In genomic region chr11:120489054-120489761, GRCm38 (mm10) we compare ENCODE assay signal across 8 mouse cellular contexts. TPM values are rescaled to one million over a fixed set of nuclear protein-coding genes. Genes with fewer than 3 reads are reported as not detected.
DNase-seq lines count a peak whose midpoint lies in the region; ATAC-seq and TF ChIP-seq lines count a peak whose summit lies in the region.

No protein-coding gene starts in this region.

- ATAC-seq in embryonic facial prominence, embryonic 13.5 days (ENCODE audit: insufficient number of reproducible peaks, insufficient read depth, low FRiP score, low TSS enrichment, low read depth): no peak
- 0 out of 2 replicates have a peak, but pooled peaks have one; percentile 18 for ATAC-seq in heart, embryonic 13.5 days (ENCODE audit: extremely low read depth, insufficient number of reproducible peaks, low FRiP score, low TSS enrichment)
- ATAC-seq in liver, embryonic 14.5 days (ENCODE audit: insufficient read depth): peak; percentile 21
- no peak for ATAC-seq in neural tube, embryonic 13.5 days (ENCODE audit: low read depth)

- H3K4me2 ChIP-seq in embryonic facial prominence, embryonic 13.5 days: no peak overlapping the region
- H3K4me2 ChIP-seq in heart, embryonic 13.5 days: no peak overlapping the region
- peak overlapping the region; percentile 18; the same call in 1 of the 2 replicates for H3K4me2 ChIP-seq in liver, embryonic 14.5 days (ENCODE audit: low read depth)
- H3K4me2 ChIP-seq in neural tube, embryonic 13.5 days: no peak overlapping the region

- DNase-seq in ES-E14 (ENCODE audit: low read depth, low spot score): peak; percentile 66
- peak; percentile 64 to 76 for DNase-seq in adrenal gland, postnatal 36 days
- peak; percentile 90 for DNase-seq in kidney, postnatal 14 days
- peak; percentile 73 to 80 (median 76) for DNase-seq in liver, embryonic 14.5 days (ENCODE audit: low read depth in 3 of 3, low spot score in 3 of 3)
- DNase-seq in thymus, postnatal 4 days: peak; percentile 62

- H3K9me3 ChIP-seq in ES-E14 (ENCODE audit: control insufficient read depth, insufficient read depth, low read depth, low read length): no peaks in the 10 kb centered on the region
- no peaks in the 10 kb centered on the region for H3K9me3 ChIP-seq in embryonic facial prominence, embryonic 13.5 days
- H3K9me3 ChIP-seq in heart, embryonic 13.5 days: no peaks in the 10 kb centered on the region
- H3K9me3 ChIP-seq in liver, embryonic 14.5 days (ENCODE audit: control insufficient read depth, low read length): no peaks in the 10 kb centered on the region
- no peaks in the 10 kb centered on the region for H3K9me3 ChIP-seq in neural tube, embryonic 13.5 days

- no peaks in the 10 kb centered on the region for H3K27me3 ChIP-seq in embryonic facial prominence, embryonic 13.5 days
- no peaks in the 10 kb centered on the region for H3K27me3 ChIP-seq in heart, embryonic 13.5 days (replicated peaks)
- H3K27me3 ChIP-seq in liver, embryonic 14.5 days (ENCODE audit: control insufficient read depth, insufficient read depth, low read length): no peaks in the 10 kb centered on the region
- no peaks in the 10 kb centered on the region for H3K27me3 ChIP-seq in neural tube, embryonic 13.5 days

- TF ChIP-seq EP300 in liver, embryonic 14.5 days (IDR thresholded peaks at IDR 0.05; ENCODE audit: low read depth): no peak

- in situ Hi-C loops in ES-E14 (cut with MboI; ENCODE audit: low sequenced_read_pairs in 2 of 2, unreplicated experiment in 2 of 2): no loop called here

- no peak overlapping the region for H3K4me3 ChIP-seq in ES-E14 (ENCODE audit: insufficient read depth in 1 of 2, low read depth in 1 of 2, low read length in 2 of 2, poor library complexity in 1 of 2, severe bottlenecking in 1 of 2)
- peak overlapping the region; percentile 4; the same call in 1 of the 2 replicates for H3K4me3 ChIP-seq in embryonic facial prominence, embryonic 13.5 days
- H3K4me3 ChIP-seq in heart, embryonic 13.5 days: no peak overlapping the region
- no peak overlapping the region for H3K4me3 ChIP-seq in liver, embryonic 14.5 days (ENCODE audit: insufficient read depth in 1 of 2, low read depth in 2 of 2, low read length in 2 of 2)
- no peak overlapping the region for H3K4me3 ChIP-seq in neural tube, embryonic 13.5 days

- WGBS in embryonic facial prominence, embryonic 13.5 days: 60% methylated on average over 4 of the region's 4 CpGs
- WGBS in heart, embryonic 13.5 days: 60% methylated on average over 4 of the region's 4 CpGs
- 53% methylated on average over 4 of the region's 4 CpGs for WGBS in liver, embryonic 14.5 days (ENCODE audit: insufficient replicate concordance)
- 55% methylated on average over 4 of the region's 4 CpGs for WGBS in neural tube, embryonic 13.5 days

- TF ChIP-seq CTCF in liver, embryonic 14.5 days (IDR thresholded peaks at IDR 0.05; ENCODE audit: low read depth): peak; percentile 97

- H3K9ac ChIP-seq in ES-E14 (ENCODE audit: insufficient read depth, low read depth, low read length, poor library complexity, severe bottlenecking): no peak overlapping the region
- H3K9ac ChIP-seq in embryonic facial prominence, embryonic 13.5 days: no peak overlapping the region
- peak overlapping the region; percentile 8 for H3K9ac ChIP-seq in heart, embryonic 13.5 days
- H3K9ac ChIP-seq in liver, embryonic 14.5 days (replicated peaks): peak overlapping the region; percentile 23; the same call in 1 of the 2 replicates
- peak overlapping the region; percentile 1; the same call in 1 of the 2 replicates for H3K9ac ChIP-seq in neural tube, embryonic 13.5 days

- H3K4me1 ChIP-seq in ES-E14 (ENCODE audit: control insufficient read depth in 2 of 2, insufficient read depth in 2 of 2, low read length in 2 of 2, poor library complexity in 1 of 2): peaks cover 3 to 17% of the 10 kb centered on the region in 2 experiments; a peak in 1 of 4 replicates
- H3K4me1 ChIP-seq in embryonic facial prominence, embryonic 13.5 days: peaks cover 44% of the 10 kb centered on the region
- H3K4me1 ChIP-seq in heart, embryonic 13.5 days: peaks cover 48% of the 10 kb centered on the region
- H3K4me1 ChIP-seq in liver, embryonic 14.5 days (replicated peaks; ENCODE audit: control insufficient read depth in 2 of 2, insufficient read depth in 2 of 2, low read length in 1 of 2): peaks cover 17 to 30% of the 10 kb centered on the region in 2 experiments
- peaks cover 52% of the 10 kb centered on the region for H3K4me1 ChIP-seq in neural tube, embryonic 13.5 days (replicated peaks)

- no peak overlapping the region for H3K27ac ChIP-seq in ES-E14 (ENCODE audit: insufficient read depth, low read depth, low read length, poor library complexity, severe bottlenecking)
- no peak overlapping the region for H3K27ac ChIP-seq in embryonic facial prominence, embryonic 13.5 days
- H3K27ac ChIP-seq in heart, embryonic 13.5 days (replicated peaks): peak overlapping the region; percentile 40
- H3K27ac ChIP-seq in liver, embryonic 14.5 days: peak overlapping the region; percentile 57
- H3K27ac ChIP-seq in neural tube, embryonic 13.5 days (replicated peaks): no peak overlapping the region

- H3K36me3 ChIP-seq in ES-E14 (ENCODE audit: control insufficient read depth, insufficient read depth, low read length, poor library complexity, severe bottlenecking): peaks cover 34% of the 10 kb centered on the region
- peaks cover 44% of the 10 kb centered on the region for H3K36me3 ChIP-seq in embryonic facial prominence, embryonic 13.5 days
- H3K36me3 ChIP-seq in heart, embryonic 13.5 days: peaks cover 50% of the 10 kb centered on the region
- peaks cover 32% of the 10 kb centered on the region for H3K36me3 ChIP-seq in liver, embryonic 14.5 days (replicated peaks; ENCODE audit: control insufficient read depth, insufficient read depth, low read depth)
- H3K36me3 ChIP-seq in neural tube, embryonic 13.5 days: peaks cover 31% of the 10 kb centered on the region

TF ChIP-seq in ES-E14, 5 proteins besides CTCF, POLR2A, EP300 and RAD21:
- TF ChIP-seq ZC3H11A (IDR thresholded peaks at IDR 0.05; ENCODE audit: borderline replicate concordance, low read depth, low read length) (peak; percentile 30; the same call in 1 of the 2 replicates), MAFK (IDR thresholded peaks at IDR 0.05; ENCODE audit: insufficient read depth, low read depth, low read length) (no peak)
TF ChIP-seq in ES-E14: peak in this region for 1.

RNA-seq across cellular contexts. Expression of gene Slc25a10, which starts 2.4 kb away (rescaled TPM):
- total RNA-seq in ES-E14 (2012; rRNA removed): 30.2 and 35.0 TPM in 2 replicates
- 100 to 1,000 TPM; 105 to 115 TPM for total RNA-seq in adrenal gland, postnatal 36 days (2021)
- polyA plus RNA-seq in embryonic facial prominence, embryonic 13.5 days (2015; fragmentation: Nextera tagmentation; extraction: Ambion mirVana): 50.1 and 54.3 TPM in 2 replicates
- polyA plus RNA-seq in heart, embryonic 13.5 days (2015; fragmentation: Nextera tagmentation; extraction: Ambion mirVana): 42.9 and 43.2 TPM in 2 replicates
- 31.5 and 37.4 TPM in 2 replicates for polyA plus RNA-seq in liver, embryonic 14.5 days (2012; rRNA removed)
- 35.1 and 38.2 TPM in 2 replicates for polyA plus RNA-seq in liver, embryonic 14.5 days (2014; fragmentation: Nextera tagmentation; extraction: Ambion mirVana)
- polyA plus RNA-seq in neural tube, embryonic 13.5 days (2015; fragmentation: Nextera tagmentation; extraction: Ambion mirVana): 29.3 and 31.1 TPM in 2 replicates

RNA-seq across cellular contexts. Expression of gene Mrpl12, which starts 4.8 kb away (rescaled TPM):
- total RNA-seq in ES-E14 (2012; rRNA removed): 100 and 136 TPM in 2 replicates
- 100 to 1,000 TPM; 110 to 111 TPM for total RNA-seq in adrenal gland, postnatal 36 days (2021)
- 134 and 138 TPM in 2 replicates for polyA plus RNA-seq in embryonic facial prominence, embryonic 13.5 days (2015; fragmentation: Nextera tagmentation; extraction: Ambion mirVana)
- 212 and 228 TPM in 2 replicates for polyA plus RNA-seq in heart, embryonic 13.5 days (2015; fragmentation: Nextera tagmentation; extraction: Ambion mirVana)
- 64.2 and 78.4 TPM in 2 replicates for polyA plus RNA-seq in liver, embryonic 14.5 days (2012; rRNA removed)
- polyA plus RNA-seq in liver, embryonic 14.5 days (2014; fragmentation: Nextera tagmentation; extraction: Ambion mirVana): 127 and 130 TPM in 2 replicates
- polyA plus RNA-seq in neural tube, embryonic 13.5 days (2015; fragmentation: Nextera tagmentation; extraction: Ambion mirVana): 123 and 124 TPM in 2 replicates

RNA-seq across cellular contexts. Expression of gene Arl16, which starts 21.8 kb away (rescaled TPM):
- total RNA-seq in ES-E14 (2012; rRNA removed): 15.3 and 21.2 TPM in 2 replicates
- 10 to 100 TPM; 18.4 to 22.3 TPM for total RNA-seq in adrenal gland, postnatal 36 days (2021)
- 59.6 and 63.6 TPM in 2 replicates for polyA plus RNA-seq in embryonic facial prominence, embryonic 13.5 days (2015; fragmentation: Nextera tagmentation; extraction: Ambion mirVana)
- 36.4 and 39.3 TPM in 2 replicates for polyA plus RNA-seq in heart, embryonic 13.5 days (2015; fragmentation: Nextera tagmentation; extraction: Ambion mirVana)
- polyA plus RNA-seq in liver, embryonic 14.5 days (2012; rRNA removed): 9.9 and 11.2 TPM in 2 replicates
- 11.3 and 13.0 TPM in 2 replicates for polyA plus RNA-seq in liver, embryonic 14.5 days (2014; fragmentation: Nextera tagmentation; extraction: Ambion mirVana)
- 64.8 and 70.8 TPM in 2 replicates for polyA plus RNA-seq in neural tube, embryonic 13.5 days (2015; fragmentation: Nextera tagmentation; extraction: Ambion mirVana)

RNA-seq across cellular contexts. Expression of gene Ccdc137, which starts 31.3 kb away (rescaled TPM):
- 24.6 and 27.4 TPM in 2 replicates for total RNA-seq in ES-E14 (2012; rRNA removed)
- total RNA-seq in adrenal gland, postnatal 36 days (2021): 10 to 100 TPM; 24.7 to 33.3 TPM
- polyA plus RNA-seq in embryonic facial prominence, embryonic 13.5 days (2015; fragmentation: Nextera tagmentation; extraction: Ambion mirVana): 39.8 and 45.0 TPM in 2 replicates
- 19.1 and 21.1 TPM in 2 replicates for polyA plus RNA-seq in heart, embryonic 13.5 days (2015; fragmentation: Nextera tagmentation; extraction: Ambion mirVana)
- polyA plus RNA-seq in liver, embryonic 14.5 days (2012; rRNA removed): 13.7 and 15.9 TPM in 2 replicates
- 11.0 and 11.1 TPM in 2 replicates for polyA plus RNA-seq in liver, embryonic 14.5 days (2014; fragmentation: Nextera tagmentation; extraction: Ambion mirVana)
- polyA plus RNA-seq in neural tube, embryonic 13.5 days (2015; fragmentation: Nextera tagmentation; extraction: Ambion mirVana): 26.3 and 26.9 TPM in 2 replicates

RNA-seq across cellular contexts. Expression of gene Oxld1, which starts 31.3 kb away (rescaled TPM):
- 2.9 and 4.1 TPM in 2 replicates for total RNA-seq in ES-E14 (2012; rRNA removed)
- total RNA-seq in adrenal gland, postnatal 36 days (2021): 10 to 100 TPM; 28.0 to 41.4 TPM
- polyA plus RNA-seq in embryonic facial prominence, embryonic 13.5 days (2015; fragmentation: Nextera tagmentation; extraction: Ambion mirVana): 15.8 TPM in 2 replicates
- 14.2 and 16.6 TPM in 2 replicates for polyA plus RNA-seq in heart, embryonic 13.5 days (2015; fragmentation: Nextera tagmentation; extraction: Ambion mirVana)
- polyA plus RNA-seq in liver, embryonic 14.5 days (2012; rRNA removed): 5.3 and 5.8 TPM in 2 replicates
- polyA plus RNA-seq in liver, embryonic 14.5 days (2014; fragmentation: Nextera tagmentation; extraction: Ambion mirVana): 8.0 and 8.4 TPM in 2 replicates
- 8.5 and 10.4 TPM in 2 replicates for polyA plus RNA-seq in neural tube, embryonic 13.5 days (2015; fragmentation: Nextera tagmentation; extraction: Ambion mirVana)

Comparison
In these comparisons a context has a peak if more than half of its experiments do, and no peak if none do; other contexts are left out.
1. H3K27ac ChIP-seq: peak in heart, embryonic 13.5 days (single experiment) and liver, embryonic 14.5 days (single experiment); none in ES-E14 (single experiment), embryonic facial prominence, embryonic 13.5 days (single experiment) and neural tube, embryonic 13.5 days (single experiment).
2. H3K9ac ChIP-seq: peak in heart, embryonic 13.5 days (single experiment), liver, embryonic 14.5 days (single experiment) and neural tube, embryonic 13.5 days (single experiment); none in ES-E14 (single experiment) and embryonic facial prominence, embryonic 13.5 days (single experiment).
3. ATAC-seq: peak in heart, embryonic 13.5 days (single experiment) and liver, embryonic 14.5 days (single experiment); none in embryonic facial prominence, embryonic 13.5 days (single experiment) and neural tube, embryonic 13.5 days (single experiment).
4. Peak in every context shown above with its lines, with median percentiles within 50 percentile points of each other: DNase-seq.